Mouse (Mus musculus) embryonic facial prominence, embryonic 11.5 days (tissue): Measurements from ENCODE around the gene Ttc9b. TPM values are rescaled to one million over a fixed set of nuclear protein-coding genes. Genes with fewer than 3 reads are reported as not detected.

Experiments used
- ATAC-seq: fragments of 200-750 bp; cut with Nextera tagmentation; replicated peaks from 2 replicates; pipeline ENCODE4 v1.8.0; 2017; ENCODE audit warnings: low read depth; ENCODE audit not compliant: insufficient number of reproducible peaks, low FRiP score, low TSS enrichment
- DNase-seq: peaks from one replicate; pipeline ENCODE4 v3.0.0-alpha.2; 2015; ENCODE audit warnings: low spot score
- H3K27ac ChIP-seq: fragments of 300-500 bp; sonication (generic); replicated peaks from 2 replicates; pipeline ENCODE4 v1.5.1; 2014; ENCODE audit warnings: mild to moderate bottlenecking, low read depth, low read length, control low read depth
- H3K27me3 ChIP-seq: fragments of 300-500 bp; sonication (generic); 2 replicates; pipeline ENCODE4 v1.6.1; 2014; ENCODE audit warnings: mild to moderate bottlenecking, low read length, moderate library complexity, mixed read lengths; ENCODE audit not compliant: control insufficient read depth, insufficient read depth
- H3K36me3 ChIP-seq: fragments of 300-500 bp; sonication (generic); replicated peaks from 2 replicates; pipeline ENCODE4 v1.6.1; 2014; ENCODE audit warnings: low read depth, mild to moderate bottlenecking, low read length, moderate library complexity, mixed read lengths; ENCODE audit not compliant: control insufficient read depth, insufficient read depth
- H3K4me1 ChIP-seq: fragments of 300-500 bp; sonication (generic); 2 replicates; pipeline ENCODE4 v1.6.1; 2014; ENCODE audit warnings: low read length, mixed read lengths; ENCODE audit not compliant: control insufficient read depth, insufficient read depth
- H3K4me2 ChIP-seq: fragments of 300-500 bp; sonication (generic); 2 replicates; pipeline ENCODE4 v1.6.1; 2014; ENCODE audit warnings: low read depth, mild to moderate bottlenecking, control low read depth, low read length, moderate library complexity
- H3K4me3 ChIP-seq: fragments of 300-500 bp; sonication (generic); 2 replicates; pipeline ENCODE4 v1.5.1; 2014; ENCODE audit warnings: low read depth, low read length, control low read depth
- H3K9ac ChIP-seq: fragments of 300-500 bp; sonication (generic); replicated peaks from 2 replicates; pipeline ENCODE4 v1.6.1; 2014; ENCODE audit warnings: mild to moderate bottlenecking, control low read depth, low read length
- H3K9me3 ChIP-seq: fragments of 300-500 bp; sonication (generic); replicated peaks from 2 replicates; pipeline ENCODE4 v1.6.1; 2016; ENCODE audit warnings: mild to moderate bottlenecking, low read length, inconsistent platforms, mixed read lengths; ENCODE audit not compliant: control insufficient read depth
- WGBS: fragments of 180-500 bp; shearing (Covaris S2); extraction: QIAGEN DNeasy Blood & Tissue Kit; methylation state at CpG from one replicate; pipeline ENCODE4 v1.1.7; 2014; 5-methylcytosine and 5-hydroxymethylcytosine counted together
- polyA plus RNA-seq: library from polyadenylated mRNA; unstranded; fragments of >200 nt; fragmentation: Nextera tagmentation; extraction: Ambion mirVana; gene quantifications from 2 replicates; pipeline ENCODE4 v1.2.1, GENCODE M21; 2014

Ttc9b gene
- polyA plus RNA-seq, 1 experiment from 2014 or later, result 2.0 TPM

GRCm38 (mm10) chr7:27609688-27610087 is 44.0 kb upstream of the Ttc9b start:
- H3K27ac ChIP-seq, result no peak overlapping the region
- H3K4me1 ChIP-seq, result no peaks in the 10 kb centered on the region
- no peak overlapping the region for H3K4me2 ChIP-seq
- no peak for DNase-seq
- H3K36me3 ChIP-seq, result no peaks in the 10 kb centered on the region
- H3K4me3 ChIP-seq, result no peak overlapping the region
- no peaks in the 10 kb centered on the region for H3K9me3 ChIP-seq
- no peak overlapping the region for H3K9ac ChIP-seq
- ATAC-seq, result no peak
- H3K27me3 ChIP-seq, result no peaks in the 10 kb centered on the region
- 82% methylated on average over 2 of the region's 2 CpGs for WGBS

GRCm38 (mm10) chr7:27610370-27610769 is 43.3 kb upstream of the Ttc9b start:
- no peaks in the 10 kb centered on the region for H3K36me3 ChIP-seq
- 97% methylated on average over 3 of the region's 3 CpGs for WGBS
- ATAC-seq (no peak), DNase-seq (no peak)
- no peak overlapping the region for H3K9ac ChIP-seq
- H3K9me3 ChIP-seq, result no peaks in the 10 kb centered on the region
- H3K27me3 ChIP-seq, result no peaks in the 10 kb centered on the region
- no peak overlapping the region for H3K4me2 ChIP-seq
- no peaks in the 10 kb centered on the region for H3K4me1 ChIP-seq
- no peak overlapping the region for H3K4me3 ChIP-seq
- H3K27ac ChIP-seq, result no peak overlapping the region

GRCm38 (mm10) chr7:27610871-27611270 is 42.8 kb upstream of the Ttc9b start:
- H3K36me3 ChIP-seq, result no peaks in the 10 kb centered on the region; the same call in 1 of the 2 replicates
- H3K4me1 ChIP-seq, result no peaks in the 10 kb centered on the region
- no peak for ATAC-seq
- no peak overlapping the region for H3K4me2 ChIP-seq
- H3K9me3 ChIP-seq, result no peaks in the 10 kb centered on the region
- no peaks in the 10 kb centered on the region for H3K27me3 ChIP-seq
- no peak for DNase-seq
- no peak overlapping the region for H3K4me3 ChIP-seq
- no peak overlapping the region; the same call in 1 of the 2 replicates for H3K9ac ChIP-seq
- no peak overlapping the region for H3K27ac ChIP-seq
- WGBS, result 90% methylated on average over 5 of the region's 5 CpGs

- H3K9me3 ChIP-seq, result no peaks in the 10 kb centered on the region
- no peak overlapping the region for H3K4me2 ChIP-seq
- no peaks in the 10 kb centered on the region for H3K4me1 ChIP-seq
- H3K9ac ChIP-seq, result no peak overlapping the region
- no peak overlapping the region for H3K4me3 ChIP-seq
- H3K27ac ChIP-seq, result no peak overlapping the region
- DNase-seq (no peak), ATAC-seq (no peak)
- H3K27me3 ChIP-seq, result no peaks in the 10 kb centered on the region
- no peaks in the 10 kb centered on the region; the same call in 1 of the 2 replicates for H3K36me3 ChIP-seq
- 86% methylated on average over 4 of the region's 4 CpGs for WGBS
Observed at GRCm38 (mm10) chr7:27612940-27613339, 40.8 kb upstream of the Ttc9b start.

GRCm38 (mm10) chr7:27613751-27614499 is 39.8 kb upstream of the Ttc9b start:
- no peaks in the 10 kb centered on the region for H3K27me3 ChIP-seq
- H3K36me3 ChIP-seq, result no peaks in the 10 kb centered on the region; the same call in 1 of the 2 replicates
- H3K4me3 ChIP-seq, result no peak overlapping the region
- no peak for ATAC-seq
- no peak overlapping the region for H3K27ac ChIP-seq
- H3K9ac ChIP-seq, result no peak overlapping the region
- H3K4me2 ChIP-seq, result no peak overlapping the region
- H3K4me1 ChIP-seq, result no peaks in the 10 kb centered on the region
- 82% methylated on average over 8 of the region's 8 CpGs for WGBS
- H3K9me3 ChIP-seq, result no peaks in the 10 kb centered on the region
- DNase-seq, result no peak

GRCm38 (mm10) chr7:27621028-27621427 is 32.7 kb upstream of the Ttc9b start:
- ATAC-seq, result no peak
- no peak for DNase-seq
- WGBS, result 88% methylated on average over 6 of the region's 6 CpGs
- H3K27ac ChIP-seq, result no peak overlapping the region
- H3K27me3 ChIP-seq, result no peaks in the 10 kb centered on the region
- no peak overlapping the region for H3K4me3 ChIP-seq
- no peak overlapping the region for H3K4me2 ChIP-seq
- no peaks in the 10 kb centered on the region for H3K4me1 ChIP-seq
- no peaks in the 10 kb centered on the region for H3K9me3 ChIP-seq
- H3K9ac ChIP-seq, result no peak overlapping the region
- H3K36me3 ChIP-seq, result no peaks in the 10 kb centered on the region; the same call in 1 of the 2 replicates

- H3K4me2 ChIP-seq, result no peak overlapping the region
- H3K27ac ChIP-seq, result no peak overlapping the region
- no peak for ATAC-seq
- 64% methylated on average over 1 of the region's 1 CpGs for WGBS
- no peaks in the 10 kb centered on the region; the same call in 1 of the 2 replicates for H3K36me3 ChIP-seq
- no peaks in the 10 kb centered on the region for H3K9me3 ChIP-seq
- no peak for DNase-seq
- no peaks in the 10 kb centered on the region for H3K4me1 ChIP-seq
- no peak overlapping the region for H3K9ac ChIP-seq
- H3K4me3 ChIP-seq, result no peak overlapping the region
- no peaks in the 10 kb centered on the region for H3K27me3 ChIP-seq
Observed at GRCm38 (mm10) chr7:27622234-27622633, 31.5 kb upstream of the Ttc9b start.

- Histone ChIP-seq H3K9me3 (no peaks in the 10 kb centered on the region), H3K9ac (no peak overlapping the region), H3K27ac (no peak overlapping the region), H3K4me3 (no peak overlapping the region), H3K4me2 (no peak overlapping the region), H3K27me3 (no peaks in the 10 kb centered on the region), H3K36me3 (peaks cover 3% of the 10 kb centered on the region; the same call in 1 of the 2 replicates), H3K4me1 (no peaks in the 10 kb centered on the region)
- no peak for ATAC-seq
- no peak for DNase-seq
Observed at GRCm38 (mm10) chr7:27624967-27625366, 28.7 kb upstream of the Ttc9b start.
